Mouse (Mus musculus): ENCODE data around the gene Gstp2. TPM values are rescaled to one million over a fixed set of nuclear protein-coding genes. Genes with fewer than 3 reads are reported as not detected.

The Gstp2 gene
- polyA plus RNA-seq, 1 experiment, result 132 TPM

DNA sequence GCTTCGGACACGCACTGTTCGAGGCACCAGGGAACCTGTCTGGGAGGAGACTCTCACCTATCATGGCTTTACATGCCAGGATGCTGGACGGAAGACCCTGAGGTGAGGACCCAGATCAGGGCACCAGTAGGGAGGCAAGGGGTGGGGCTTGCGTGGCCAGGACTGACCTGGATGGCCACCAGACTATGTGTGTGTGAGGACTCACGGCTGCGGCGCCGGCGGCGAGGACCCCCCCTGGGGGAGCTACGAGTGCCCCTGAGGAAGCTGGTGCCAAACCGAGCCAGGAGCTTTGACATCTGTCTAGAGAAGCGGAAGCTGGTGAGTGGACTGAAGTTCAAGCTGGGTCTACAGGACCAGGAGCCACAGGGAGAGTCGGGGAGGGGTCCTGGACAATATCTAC lies 41.5 kb downstream of the Gstp2 start:
- Histone ChIP-seq H3K27me3 (ENCODE audit: control insufficient read depth, insufficient read depth, low read length) (no peaks in the 10 kb centered on the region), H3K4me1 (ENCODE audit: control insufficient read depth, insufficient read depth, insufficient read length) (peaks cover 4% of the 10 kb centered on the region; the same call in 1 of the 2 replicates), H3K4me3 (ENCODE audit: extremely low read depth, insufficient read depth, insufficient read length) (no peak overlapping the region), H3K36me3 (ENCODE audit: control insufficient read depth, insufficient read depth, low read length) (peaks cover 23% of the 10 kb centered on the region), H3K27ac (ENCODE audit: insufficient read depth, low read length) (no peak overlapping the region)
- no peak for DNase-seq (ENCODE audit: low read depth in 1 of 2, low spot score in 2 of 2)
- 92% methylated on average over 15 of the region's 15 CpGs for WGBS
- no peak for TF ChIP-seq POLR2A (IDR thresholded peaks at IDR 0.05; ENCODE audit: low read depth, low read length)
- no peak for TF ChIP-seq CTCF (IDR thresholded peaks at IDR 0.05; ENCODE audit: extremely low read depth, insufficient read depth, insufficient read length, insufficient replicate concordance)

DNA sequence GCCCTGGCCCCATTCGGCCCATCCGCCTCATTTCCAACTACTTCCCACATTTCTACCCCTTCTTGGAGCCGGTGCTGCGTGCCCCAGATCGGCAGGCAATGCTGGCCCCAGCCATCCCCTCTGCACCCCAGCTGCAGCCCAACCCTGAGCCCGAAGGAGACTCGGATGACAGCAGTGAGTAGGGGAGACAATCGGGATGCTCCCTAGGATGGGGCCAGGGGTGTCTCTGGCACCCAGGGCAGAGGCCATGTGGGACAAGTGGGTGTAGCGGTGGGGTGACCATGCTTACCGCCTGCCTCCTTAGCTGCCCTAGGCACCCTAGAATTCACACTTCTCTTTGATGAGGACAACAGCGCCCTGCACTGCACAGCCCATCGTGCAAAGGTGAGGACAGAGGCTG lies 42.2 kb downstream of the Gstp2 start:
- TF ChIP-seq CTCF (IDR thresholded peaks at IDR 0.05; ENCODE audit: extremely low read depth, insufficient read depth, insufficient read length, insufficient replicate concordance) (no peak), POLR2A (IDR thresholded peaks at IDR 0.05; ENCODE audit: low read depth, low read length) (no peak)
- Histone ChIP-seq H3K27ac (ENCODE audit: insufficient read depth, low read length) (no peak overlapping the region), H3K27me3 (ENCODE audit: control insufficient read depth, insufficient read depth, low read length) (no peaks in the 10 kb centered on the region), H3K36me3 (ENCODE audit: control insufficient read depth, insufficient read depth, low read length) (peaks cover 19% of the 10 kb centered on the region), H3K4me1 (ENCODE audit: control insufficient read depth, insufficient read depth, insufficient read length) (peaks cover 4% of the 10 kb centered on the region; the same call in 1 of the 2 replicates), H3K4me3 (ENCODE audit: extremely low read depth, insufficient read depth, insufficient read length) (no peak overlapping the region)
- DNase-seq (ENCODE audit: low read depth in 1 of 2, low spot score in 2 of 2), result no peak
- WGBS, result 85% methylated on average over 12 of the region's 12 CpGs

DNA sequence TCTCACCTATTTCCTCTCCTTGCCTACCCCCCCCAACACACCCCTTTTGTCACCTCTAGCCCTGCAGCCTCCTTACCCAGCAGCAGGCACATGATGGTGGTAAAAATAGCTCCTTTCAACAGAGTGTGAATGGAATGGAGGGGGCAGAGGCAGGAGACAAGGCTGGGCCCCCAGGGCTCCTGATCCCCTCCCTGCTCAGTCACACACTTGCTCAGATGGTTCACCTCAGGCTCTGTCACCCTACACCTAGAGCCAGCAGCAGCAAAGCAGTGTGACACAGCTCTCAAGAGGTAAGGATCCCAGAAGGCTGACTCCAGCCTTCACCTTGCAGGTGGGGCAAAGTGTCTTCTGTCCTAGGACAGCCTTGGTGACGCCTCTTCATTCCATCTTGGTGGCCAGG lies 42.7 kb downstream of the Gstp2 start, which contains the start of gene Doc2g:
TSS of gene Doc2g (plus strand) at position 202 of the 400 bp plus-strand sequence.
- no peak within 1 kb of the TSS for H3K27ac ChIP-seq (ENCODE audit: insufficient read depth, low read length)
- TF ChIP-seq POLR2A (IDR thresholded peaks at IDR 0.05; ENCODE audit: low read depth, low read length), result no peak
- no peak for TF ChIP-seq CTCF (IDR thresholded peaks at IDR 0.05; ENCODE audit: extremely low read depth, insufficient read depth, insufficient read length, insufficient replicate concordance)
- H3K4me3 ChIP-seq (ENCODE audit: extremely low read depth, insufficient read depth, insufficient read length), result no peak within 1 kb of the TSS
- peaks cover 4% of the 10 kb centered on the region; the same call in 1 of the 2 replicates for H3K4me1 ChIP-seq (ENCODE audit: control insufficient read depth, insufficient read depth, insufficient read length)
- 86% methylated on average over 1 of the region's 1 CpGs for WGBS
- peaks cover 16% of the 10 kb centered on the region for H3K36me3 ChIP-seq (ENCODE audit: control insufficient read depth, insufficient read depth, low read length)
- DNase-seq (ENCODE audit: low read depth in 1 of 2, low spot score in 2 of 2), result no peak
- H3K27me3 ChIP-seq (ENCODE audit: control insufficient read depth, insufficient read depth, low read length), result no peaks in the 10 kb centered on the region

DNA sequence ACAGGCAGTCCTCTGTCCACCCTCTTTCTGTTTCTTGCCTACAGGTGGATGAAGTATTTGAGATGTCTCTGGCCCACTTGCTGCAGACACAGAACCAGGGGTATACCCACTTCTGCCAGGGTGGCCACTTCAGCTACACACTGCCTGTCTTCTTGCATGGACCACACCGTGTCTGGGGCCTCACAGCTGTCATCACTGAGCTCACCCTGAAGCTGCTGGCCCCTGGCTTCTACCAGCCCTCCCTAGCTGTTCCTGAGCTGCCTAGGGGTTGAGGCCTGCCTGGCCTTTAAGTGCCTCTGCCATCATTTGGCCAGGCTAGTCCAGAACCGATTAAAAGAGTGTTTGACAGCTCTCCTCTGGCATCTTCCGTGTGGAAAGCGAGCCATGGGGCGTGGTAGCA lies 44.1 kb downstream of the Gstp2 start:
- H3K27me3 ChIP-seq (ENCODE audit: control insufficient read depth, insufficient read depth, low read length), result no peaks in the 10 kb centered on the region
- peaks cover 8% of the 10 kb centered on the region for H3K36me3 ChIP-seq (ENCODE audit: control insufficient read depth, insufficient read depth, low read length)
- 94% methylated on average over 5 of the region's 5 CpGs for WGBS
- TF ChIP-seq POLR2A (IDR thresholded peaks at IDR 0.05; ENCODE audit: low read depth, low read length), result no peak
- TF ChIP-seq CTCF (IDR thresholded peaks at IDR 0.05; ENCODE audit: extremely low read depth, insufficient read depth, insufficient read length, insufficient replicate concordance), result no peak
- no peak overlapping the region for H3K27ac ChIP-seq (ENCODE audit: insufficient read depth, low read length)
- DNase-seq (ENCODE audit: low read depth in 1 of 2, low spot score in 2 of 2), result no peak
- H3K4me1 ChIP-seq (ENCODE audit: control insufficient read depth, insufficient read depth, insufficient read length), result peaks cover 4% of the 10 kb centered on the region; the same call in 1 of the 2 replicates
- H3K4me3 ChIP-seq (ENCODE audit: extremely low read depth, insufficient read depth, insufficient read length), result no peak overlapping the region

DNA sequence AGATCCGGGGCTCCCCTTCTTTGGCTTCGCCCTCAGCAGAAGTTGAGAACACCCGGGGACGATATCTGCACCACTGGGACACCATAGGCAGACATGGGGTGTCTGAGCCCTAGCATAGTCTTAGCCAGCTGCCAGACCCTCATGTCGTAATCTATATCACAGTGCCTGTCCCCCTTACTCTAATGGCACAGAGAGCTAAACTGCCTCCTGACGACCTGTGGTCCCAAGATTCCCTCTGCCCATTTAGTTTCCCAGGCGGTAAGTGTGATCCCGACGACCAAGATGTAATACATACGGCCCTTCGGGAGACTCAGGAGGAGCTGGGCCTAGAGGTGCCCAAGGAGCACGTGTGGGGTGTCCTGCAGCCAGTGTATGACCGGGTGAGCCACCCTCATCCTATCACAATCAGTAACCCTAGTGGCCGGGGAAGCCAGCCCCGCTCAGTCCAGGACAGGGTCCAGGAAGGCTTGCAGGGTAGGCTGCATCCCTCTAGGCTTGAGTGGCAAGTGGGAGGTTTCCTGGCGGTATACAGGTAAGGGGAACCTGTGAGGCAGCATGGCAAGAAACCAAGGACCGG lies 44.8 kb downstream of the Gstp2 start:
- 41% methylated on average over 17 of the region's 17 CpGs for WGBS
- DNase-seq (ENCODE audit: low read depth in 1 of 2, low spot score in 2 of 2), result no peak
- H3K4me3 ChIP-seq (ENCODE audit: extremely low read depth, insufficient read depth, insufficient read length), result peak overlapping the region; percentile 84
- peaks cover 4% of the 10 kb centered on the region; the same call in 1 of the 2 replicates for H3K4me1 ChIP-seq (ENCODE audit: control insufficient read depth, insufficient read depth, insufficient read length)
- TF ChIP-seq POLR2A (IDR thresholded peaks at IDR 0.05; ENCODE audit: low read depth, low read length), result no peak
- TF ChIP-seq CTCF (IDR thresholded peaks at IDR 0.05; ENCODE audit: extremely low read depth, insufficient read depth, insufficient read length, insufficient replicate concordance), result no peak
- H3K36me3 ChIP-seq (ENCODE audit: control insufficient read depth, insufficient read depth, low read length), result peaks cover 4% of the 10 kb centered on the region; the same call in 1 of the 2 replicates
- peak overlapping the region; percentile 93 for H3K27ac ChIP-seq (ENCODE audit: insufficient read depth, low read length)
- H3K27me3 ChIP-seq (ENCODE audit: control insufficient read depth, insufficient read depth, low read length), result no peaks in the 10 kb centered on the region

DNA sequence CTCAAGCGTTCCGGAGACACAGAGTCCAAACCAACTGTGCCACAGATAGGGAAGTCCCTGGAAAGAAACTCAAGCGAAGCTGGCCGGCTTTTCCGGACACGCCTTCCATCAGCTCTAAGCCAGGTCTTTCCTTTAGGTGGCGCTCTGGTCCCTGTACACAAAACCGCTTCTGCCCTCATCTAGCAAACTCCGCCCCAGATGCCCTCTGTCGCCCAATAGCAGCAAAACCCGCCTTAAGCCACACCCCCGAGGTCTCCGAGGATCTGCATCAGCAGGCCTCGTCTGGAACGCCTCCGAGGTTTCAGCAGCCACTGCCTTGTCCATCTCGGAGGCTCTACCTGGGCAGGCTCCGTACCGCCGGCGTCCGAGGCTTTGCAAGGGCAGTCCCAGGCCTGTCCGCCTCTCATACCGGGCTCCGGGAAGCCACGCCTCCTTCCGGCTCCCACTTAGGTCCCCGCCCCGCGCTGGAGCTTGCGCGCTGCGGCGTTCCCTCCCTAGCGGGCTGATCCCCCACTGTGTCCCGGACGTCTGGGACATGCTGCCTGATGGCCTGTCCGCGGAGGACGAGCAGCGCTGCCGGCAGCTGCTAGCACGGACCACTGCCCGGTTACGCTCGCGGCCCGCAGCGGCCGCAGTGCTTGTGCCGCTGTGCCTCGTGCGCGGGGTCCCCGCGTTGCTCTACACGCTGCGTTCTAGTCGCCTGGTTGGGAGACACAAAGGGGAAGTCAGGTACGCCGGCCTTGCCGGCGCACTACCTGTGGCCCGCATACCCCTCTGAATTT lies 45.5 kb downstream of the Gstp2 start, which contains the start of the genes Nudt8 and Gm49405:
TSS of gene Nudt8 (plus strand) at position 462 of the 782 bp plus-strand sequence.
TSS of gene Gm49405 (plus strand) at position 508 of the 782 bp plus-strand sequence.
- peaks cover 4% of the 10 kb centered on the region; the same call in 1 of the 2 replicates for H3K4me1 ChIP-seq (ENCODE audit: control insufficient read depth, insufficient read depth, insufficient read length)
- DNase-seq (ENCODE audit: low read depth in 1 of 2, low spot score in 2 of 2), result peak; percentile 91 to 95
- H3K36me3 ChIP-seq (ENCODE audit: control insufficient read depth, insufficient read depth, low read length), result 0 out of 2 replicates have a peak, but pooled peaks cover under 1% of the 10 kb centered on the region
- TF ChIP-seq POLR2A (IDR thresholded peaks at IDR 0.05; ENCODE audit: low read depth, low read length) (peak; percentile 88), CTCF (IDR thresholded peaks at IDR 0.05; ENCODE audit: extremely low read depth, insufficient read depth, insufficient read length, insufficient replicate concordance) (peak; percentile 73)
- WGBS, result under 1% methylated on average over 64 of the region's 64 CpGs
- peak within 1 kb of the TSS; percentile 84 for H3K4me3 ChIP-seq (ENCODE audit: extremely low read depth, insufficient read depth, insufficient read length)
- H3K27me3 ChIP-seq (ENCODE audit: control insufficient read depth, insufficient read depth, low read length), result no peaks in the 10 kb centered on the region
- peak within 1 kb of the TSS; percentile 93 for H3K27ac ChIP-seq (ENCODE audit: insufficient read depth, low read length)
